Mouse (Mus musculus) C2C12 (cell line): Measurements from ENCODE around the gene Vmn1r194.

Experiments
- CEBPB ChIP-seq: IDR thresholded peaks from one replicate; pipeline ENCODE4 v1.6.1; 2011; ENCODE audit warnings: low read depth, mild to moderate bottlenecking, control low read depth, moderate library complexity
- CTCF ChIP-seq: IDR thresholded peaks from one replicate; pipeline ENCODE4 v1.5.1; 2011; ENCODE audit not compliant: control insufficient read depth, insufficient read depth, insufficient read length
- FOSL1 ChIP-seq: IDR thresholded peaks from one replicate; pipeline ENCODE4 v1.8.0; 2011; ENCODE audit warnings: mild to moderate bottlenecking, low read length; ENCODE audit not compliant: poor library complexity, insufficient read depth, severe bottlenecking
- MAX ChIP-seq: IDR thresholded peaks from one replicate; pipeline ENCODE4 v1.6.1; 2011; ENCODE audit warnings: mild to moderate bottlenecking, control low read depth
- MYOD1 ChIP-seq: IDR thresholded peaks from one replicate; pipeline ENCODE4 v1.6.1; 2011; ENCODE audit warnings: low read depth; ENCODE audit not compliant: control insufficient read depth, insufficient read length
- MYOG ChIP-seq: IDR thresholded peaks from one replicate; pipeline ENCODE4 v1.6.1; 2011; ENCODE audit not compliant: control insufficient read depth, insufficient read length; ENCODE audit errors: extremely low read depth
- USF1 ChIP-seq: IDR thresholded peaks from one replicate; pipeline ENCODE4 v1.6.1; 2011; ENCODE audit warnings: low read depth, mild to moderate bottlenecking, control low read depth, moderate library complexity

GRCm38 (mm10) chr13:22271721-22272120 is 27.7 kb downstream of the Vmn1r194 start:
- TF ChIP-seq CTCF, result no peak
- no peak for TF ChIP-seq MYOG
- no peak for TF ChIP-seq MAX
- TF ChIP-seq USF1, result no peak
- no peak for TF ChIP-seq CEBPB
- TF ChIP-seq MYOD1, result no peak
- no peak for TF ChIP-seq FOSL1
